Mouse (Mus musculus): ENCODE measurements at regions not wholly inside any gene's neighbourhood (a gene's known extent, or its start where the extent isn't known, plus 50 kb on each side); places are given as distances from the start of the nearest gene placed in this dataset.

- ATAC-seq (ENCODE audit: insufficient number of reproducible peaks, insufficient read depth, low FRiP score, low read depth) = no peak
- WGBS = 33% methylated on average over 13 of the region's 13 CpGs
- Histone ChIP-seq H3K4me2 (replicated peaks; ENCODE audit: low read depth, low read length) (no peak overlapping the region), H3K9ac (replicated peaks; ENCODE audit: low read depth, low read length) (no peak overlapping the region), H3K36me3 (ENCODE audit: control insufficient read depth, insufficient read depth, low read length) (no peaks in the 10 kb centered on the region), H3K4me3 (ENCODE audit: low read depth, low read length) (no peak overlapping the region), H3K9me3 (ENCODE audit: control insufficient read depth, low read depth, low read length) (no peaks in the 10 kb centered on the region), H3K27ac (ENCODE audit: low read length) (peak overlapping the region; percentile 30; the same call in 1 of the 2 replicates), H3K4me1 (ENCODE audit: control insufficient read depth, insufficient read depth, low read length) (peaks cover 17% of the 10 kb centered on the region), H3K27me3 (ENCODE audit: control insufficient read depth, insufficient read depth, low read length) (no peaks in the 10 kb centered on the region)
These were observed 60.2 kb upstream of the Egln3 start for GRCm38 (mm10) chr12:54263733-54264417.

- no peak overlapping the region for H3K4me2 ChIP-seq (replicated peaks; ENCODE audit: low read depth, low read length)
- no peaks in the 10 kb centered on the region for H3K27me3 ChIP-seq (ENCODE audit: control insufficient read depth, insufficient read depth, low read length)
- WGBS = 69% methylated on average over 11 of the region's 11 CpGs
- no peaks in the 10 kb centered on the region for H3K36me3 ChIP-seq (ENCODE audit: control insufficient read depth, insufficient read depth, low read length)
- no peaks in the 10 kb centered on the region; the same call in 1 of the 2 replicates for H3K9me3 ChIP-seq (ENCODE audit: control insufficient read depth, low read depth, low read length)
- H3K9ac ChIP-seq (replicated peaks; ENCODE audit: low read depth, low read length) = no peak overlapping the region
- H3K27ac ChIP-seq (ENCODE audit: low read length) = no peak overlapping the region
- no peak for ATAC-seq (ENCODE audit: insufficient number of reproducible peaks, insufficient read depth, low FRiP score, low read depth)
- H3K4me3 ChIP-seq (ENCODE audit: low read depth, low read length) = no peak overlapping the region
- H3K4me1 ChIP-seq (ENCODE audit: control insufficient read depth, insufficient read depth, low read length) = peaks cover 17% of the 10 kb centered on the region
These were observed 58.8 kb upstream of the Egln3 start for GRCm38 (mm10) chr12:54262236-54263005.

DNA sequence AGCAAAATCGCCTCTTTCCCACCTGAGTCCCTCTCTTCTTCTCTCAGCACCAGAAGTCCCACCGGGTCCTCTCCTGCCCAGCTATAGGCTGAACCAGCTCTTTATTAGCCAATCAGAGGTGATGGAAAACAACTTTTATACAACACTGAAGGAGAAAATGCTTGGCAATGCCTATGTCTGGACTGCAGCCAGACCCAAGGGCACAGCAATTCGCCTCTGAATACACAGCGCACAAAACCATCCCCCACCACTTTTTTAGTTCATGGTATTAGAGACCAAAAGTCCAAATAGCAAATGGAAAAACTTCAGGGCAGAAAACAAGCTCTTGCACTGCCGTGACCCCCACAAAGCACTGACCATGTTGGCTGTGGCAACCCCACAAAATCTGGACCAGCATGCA lies 57.8 kb upstream of the Egln3 start:
- Histone ChIP-seq H3K9me3 (ENCODE audit: control insufficient read depth, low read depth, low read length) (no peaks in the 10 kb centered on the region; the same call in 1 of the 2 replicates), H3K4me1 (ENCODE audit: control insufficient read depth, insufficient read depth, low read length) (peaks cover 17% of the 10 kb centered on the region), H3K9ac (replicated peaks; ENCODE audit: low read depth, low read length) (no peak overlapping the region), H3K4me2 (replicated peaks; ENCODE audit: low read depth, low read length) (no peak overlapping the region), H3K27me3 (ENCODE audit: control insufficient read depth, insufficient read depth, low read length) (no peaks in the 10 kb centered on the region), H3K36me3 (ENCODE audit: control insufficient read depth, insufficient read depth, low read length) (no peaks in the 10 kb centered on the region), H3K4me3 (ENCODE audit: low read depth, low read length) (no peak overlapping the region), H3K27ac (ENCODE audit: low read length) (no peak overlapping the region)
- WGBS = 90% methylated on average over 5 of the region's 5 CpGs
- no peak for ATAC-seq (ENCODE audit: insufficient number of reproducible peaks, insufficient read depth, low FRiP score, low read depth)

GRCm38 (mm10) chr12:54260502-54260901 lies 56.8 kb upstream of the Egln3 start:
- ATAC-seq (ENCODE audit: insufficient number of reproducible peaks, insufficient read depth, low FRiP score, low read depth) = no peak
- no peaks in the 10 kb centered on the region for H3K36me3 ChIP-seq (ENCODE audit: control insufficient read depth, insufficient read depth, low read length)
- H3K27me3 ChIP-seq (ENCODE audit: control insufficient read depth, insufficient read depth, low read length) = no peaks in the 10 kb centered on the region
- H3K9me3 ChIP-seq (ENCODE audit: control insufficient read depth, low read depth, low read length) = no peaks in the 10 kb centered on the region; the same call in 1 of the 2 replicates
- H3K4me1 ChIP-seq (ENCODE audit: control insufficient read depth, insufficient read depth, low read length) = peaks cover 17% of the 10 kb centered on the region
- no peak overlapping the region for H3K4me2 ChIP-seq (replicated peaks; ENCODE audit: low read depth, low read length)
- H3K4me3 ChIP-seq (ENCODE audit: low read depth, low read length) = no peak overlapping the region
- H3K9ac ChIP-seq (replicated peaks; ENCODE audit: low read depth, low read length) = no peak overlapping the region
- WGBS = 59% methylated on average over 6 of the region's 6 CpGs
- no peak overlapping the region for H3K27ac ChIP-seq (ENCODE audit: low read length)

DNA sequence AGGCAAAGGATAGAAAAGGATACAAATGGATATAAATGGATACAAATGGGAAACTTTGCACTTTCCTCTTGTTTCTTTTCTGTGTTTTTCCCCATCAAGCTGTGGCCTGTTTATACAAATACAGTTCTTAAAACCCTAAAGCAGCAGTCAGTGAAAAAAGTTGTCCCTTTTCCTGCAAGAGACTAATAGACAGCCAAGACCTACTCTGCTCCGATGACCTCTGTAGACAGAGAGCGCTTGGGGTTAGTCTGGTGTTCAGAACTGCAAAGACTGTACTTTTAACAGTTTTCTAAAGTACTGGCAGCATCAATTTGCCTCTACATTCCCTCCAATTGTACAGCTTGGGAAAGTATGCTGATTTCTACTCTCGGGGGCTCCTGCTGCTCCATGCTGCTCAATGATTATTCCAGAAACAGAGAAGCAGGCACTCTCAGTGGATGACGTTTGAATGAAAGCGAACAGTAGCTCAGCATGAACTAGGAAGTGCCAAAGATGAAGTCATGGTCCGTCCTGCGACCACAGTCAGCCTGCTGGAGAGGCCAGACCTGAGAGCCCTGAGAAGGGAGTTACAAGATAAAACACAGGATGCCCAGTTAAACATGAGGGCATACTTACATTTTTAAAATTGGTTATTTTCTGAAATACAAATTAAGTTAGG lies 54.2 kb upstream of the Egln3 start:
- no peaks in the 10 kb centered on the region for H3K27me3 ChIP-seq (ENCODE audit: control insufficient read depth, insufficient read depth, low read length)
- H3K4me1 ChIP-seq (ENCODE audit: control insufficient read depth, insufficient read depth, low read length) = no peaks in the 10 kb centered on the region
- no peak for ATAC-seq (ENCODE audit: insufficient number of reproducible peaks, insufficient read depth, low FRiP score, low read depth)
- 76% methylated on average over 7 of the region's 7 CpGs for WGBS
- no peaks in the 10 kb centered on the region; the same call in 1 of the 2 replicates for H3K9me3 ChIP-seq (ENCODE audit: control insufficient read depth, low read depth, low read length)
- H3K4me2 ChIP-seq (replicated peaks; ENCODE audit: low read depth, low read length) = no peak overlapping the region
- no peak overlapping the region for H3K27ac ChIP-seq (ENCODE audit: low read length)
- H3K4me3 ChIP-seq (ENCODE audit: low read depth, low read length) = no peak overlapping the region
- H3K9ac ChIP-seq (replicated peaks; ENCODE audit: low read depth, low read length) = no peak overlapping the region
- no peaks in the 10 kb centered on the region for H3K36me3 ChIP-seq (ENCODE audit: control insufficient read depth, insufficient read depth, low read length)

- Histone ChIP-seq H3K9ac (replicated peaks; ENCODE audit: low read depth, low read length) (no peak overlapping the region), H3K4me1 (ENCODE audit: control insufficient read depth, insufficient read depth, low read length) (no peaks in the 10 kb centered on the region), H3K9me3 (ENCODE audit: control insufficient read depth, low read depth, low read length) (no peaks in the 10 kb centered on the region; the same call in 1 of the 2 replicates), H3K36me3 (ENCODE audit: control insufficient read depth, insufficient read depth, low read length) (no peaks in the 10 kb centered on the region), H3K27me3 (ENCODE audit: control insufficient read depth, insufficient read depth, low read length) (no peaks in the 10 kb centered on the region), H3K4me3 (ENCODE audit: low read depth, low read length) (no peak overlapping the region), H3K4me2 (replicated peaks; ENCODE audit: low read depth, low read length) (no peak overlapping the region), H3K27ac (ENCODE audit: low read length) (no peak overlapping the region)
- WGBS = 67% methylated on average over 6 of the region's 6 CpGs
- ATAC-seq (ENCODE audit: insufficient number of reproducible peaks, insufficient read depth, low FRiP score, low read depth) = no peak
These were observed 53.0 kb upstream of the Egln3 start for GRCm38 (mm10) chr12:54256506-54257128.
